Mouse (Mus musculus): ENCODE results near the gene Mdm2.

Gene Mdm2

DNA sequence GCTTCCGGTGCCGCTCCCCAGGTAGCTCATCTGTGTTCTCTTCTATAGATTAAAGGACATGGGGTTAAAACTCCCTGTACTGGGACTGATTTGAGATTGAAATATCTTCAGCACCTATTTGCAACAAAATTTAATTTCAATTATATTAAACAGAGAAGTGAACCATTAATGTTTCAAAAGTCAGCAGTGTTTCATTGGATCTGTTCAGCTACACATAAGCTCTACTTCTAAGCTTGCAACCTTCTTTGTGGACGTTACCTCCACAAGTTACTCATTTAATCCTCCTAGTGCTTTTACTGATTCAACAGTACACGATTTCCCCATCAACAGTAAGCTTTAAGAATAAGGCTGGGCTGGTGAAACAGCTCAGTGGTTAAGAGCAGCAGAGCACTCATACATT is 15.5 kb downstream of the Mdm2 start:
- DNase-seq: no peak

DNA sequence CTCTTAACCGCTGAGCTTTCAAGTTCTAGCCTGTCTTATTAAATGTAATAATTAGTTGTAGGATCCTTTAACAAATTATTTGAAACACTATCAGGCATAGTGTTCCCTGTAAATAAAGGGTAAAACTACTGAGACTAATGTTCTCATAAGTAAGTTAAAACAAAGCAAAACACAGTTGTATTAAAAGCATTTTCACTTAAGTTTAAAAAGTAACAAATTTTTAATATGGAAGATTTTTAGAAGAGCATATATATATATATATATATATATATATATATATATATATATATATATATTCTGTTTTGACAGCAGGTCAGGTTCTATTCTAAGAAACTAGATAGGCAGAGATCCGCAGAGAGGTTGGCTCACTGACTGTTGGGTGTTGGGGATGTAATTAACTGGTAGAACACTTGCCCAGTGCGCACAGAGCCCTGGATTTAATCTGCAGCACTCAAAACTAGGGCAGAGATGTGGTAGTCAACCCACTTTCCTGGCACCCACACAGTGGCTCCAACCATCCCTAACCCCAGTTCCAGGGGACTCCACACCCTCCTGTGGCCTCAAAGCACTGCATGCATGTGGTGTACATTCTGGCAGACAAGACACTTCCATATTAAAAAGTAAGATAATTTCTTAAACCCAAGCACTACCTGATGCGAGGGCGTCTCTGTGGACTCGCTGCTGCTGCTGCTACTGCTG is 16.2 kb downstream of the Mdm2 start:
- DNase-seq: no peak

DNA sequence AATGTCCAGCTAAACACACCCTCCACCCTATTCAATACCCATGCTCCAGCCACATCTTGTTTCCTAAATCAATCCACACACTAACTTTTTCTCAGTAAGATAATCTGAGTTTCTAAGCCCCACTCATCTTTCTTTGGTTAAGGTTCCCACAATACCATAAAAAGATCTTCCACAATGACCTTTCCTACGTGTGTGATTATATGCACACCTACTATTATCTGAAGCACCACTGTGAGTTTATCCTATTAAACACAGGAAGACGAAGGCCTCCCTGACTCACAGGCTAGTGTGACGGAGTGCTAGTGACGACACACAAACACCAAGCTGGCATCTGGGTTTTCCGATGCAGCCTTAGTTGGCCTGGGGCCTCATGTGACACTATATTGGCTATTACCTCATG is 17.6 kb downstream of the Mdm2 start:
- DNase-seq: no peak

DNA sequence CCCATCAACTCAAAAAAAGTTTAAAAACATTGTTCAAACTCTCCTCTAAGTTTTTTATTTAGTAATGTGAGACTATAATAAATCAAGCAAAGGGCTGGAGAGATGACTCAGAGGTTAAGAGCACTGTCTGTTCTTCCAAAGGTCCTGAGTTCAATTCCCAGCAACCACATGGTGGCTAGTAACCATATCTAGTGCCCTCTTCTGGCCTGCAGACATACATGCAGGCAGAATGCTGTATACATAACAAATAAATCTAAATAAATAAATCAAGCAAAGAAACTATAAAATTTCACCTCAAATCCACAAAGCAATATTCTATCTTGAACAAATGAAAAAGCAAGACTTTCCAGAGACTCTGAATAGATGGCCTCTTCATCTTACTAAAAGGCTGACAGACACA is 18.4 kb downstream of the Mdm2 start:
- no peak for DNase-seq

DNA sequence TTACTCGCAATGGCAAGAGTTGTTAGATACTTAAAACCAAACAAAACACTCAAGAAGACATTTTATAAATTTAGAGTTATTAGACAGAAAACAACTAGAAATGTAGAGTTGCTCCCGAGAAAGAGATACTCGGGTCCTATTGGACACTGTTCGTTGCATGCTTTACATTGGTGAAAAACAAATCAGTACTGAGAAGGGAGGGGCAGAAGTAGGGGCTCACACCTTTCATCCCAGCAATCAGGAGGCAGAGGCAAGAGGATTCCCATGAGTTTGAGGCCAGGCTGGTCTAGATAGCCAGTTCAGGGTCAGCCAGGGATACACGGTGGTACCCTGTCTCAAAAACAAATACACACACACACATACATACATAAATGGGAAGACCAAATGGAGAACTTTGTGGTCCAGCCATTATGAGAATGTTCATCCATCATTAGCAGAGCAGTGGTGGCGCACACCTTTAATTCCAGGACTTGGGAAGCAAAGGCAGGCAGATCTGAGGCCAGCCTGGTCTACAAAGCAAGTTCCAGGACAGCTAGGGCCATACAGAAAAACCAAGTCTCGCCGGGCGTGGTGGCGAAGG is 19.1 kb downstream of the Mdm2 start:
- no peak for DNase-seq

DNA sequence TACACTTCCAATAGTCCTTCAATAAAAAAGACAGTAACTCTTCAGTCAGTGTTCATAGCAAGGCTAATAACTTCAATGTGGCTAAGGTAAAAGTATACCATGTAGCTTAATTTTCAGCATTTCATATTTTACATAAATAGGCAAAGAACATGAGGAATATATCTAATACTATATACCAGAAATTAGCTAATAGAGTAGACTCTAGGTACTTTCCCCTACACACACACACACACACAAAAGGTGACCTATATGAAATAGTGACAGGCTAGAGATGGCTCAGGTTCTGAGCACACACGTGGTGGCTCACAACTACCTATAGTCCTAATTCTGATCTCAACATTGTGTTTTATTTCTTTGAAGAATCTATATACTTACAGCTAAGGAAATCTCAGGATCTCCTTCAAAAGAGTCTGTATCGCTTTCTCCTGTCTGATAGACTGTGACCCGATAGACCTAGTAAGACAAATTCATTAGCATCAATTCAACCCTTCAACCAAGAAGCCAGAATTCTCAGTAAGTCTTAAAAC is 19.7 kb downstream of the Mdm2 start:
- DNase-seq: no peak

DNA sequence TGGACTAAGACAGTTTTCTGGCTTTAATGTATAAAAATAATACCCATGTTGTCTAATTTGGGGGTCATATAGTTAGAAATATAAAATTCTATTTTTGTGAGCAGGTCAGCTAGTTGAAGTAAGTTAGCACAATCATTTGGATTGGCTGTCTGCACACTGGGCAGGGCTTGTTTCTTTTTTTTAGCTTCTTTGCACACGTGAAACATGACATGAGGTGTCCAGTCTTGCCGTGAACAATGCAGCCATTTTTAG is 20.5 kb downstream of the Mdm2 start:
- DNase-seq: no peak

DNA sequence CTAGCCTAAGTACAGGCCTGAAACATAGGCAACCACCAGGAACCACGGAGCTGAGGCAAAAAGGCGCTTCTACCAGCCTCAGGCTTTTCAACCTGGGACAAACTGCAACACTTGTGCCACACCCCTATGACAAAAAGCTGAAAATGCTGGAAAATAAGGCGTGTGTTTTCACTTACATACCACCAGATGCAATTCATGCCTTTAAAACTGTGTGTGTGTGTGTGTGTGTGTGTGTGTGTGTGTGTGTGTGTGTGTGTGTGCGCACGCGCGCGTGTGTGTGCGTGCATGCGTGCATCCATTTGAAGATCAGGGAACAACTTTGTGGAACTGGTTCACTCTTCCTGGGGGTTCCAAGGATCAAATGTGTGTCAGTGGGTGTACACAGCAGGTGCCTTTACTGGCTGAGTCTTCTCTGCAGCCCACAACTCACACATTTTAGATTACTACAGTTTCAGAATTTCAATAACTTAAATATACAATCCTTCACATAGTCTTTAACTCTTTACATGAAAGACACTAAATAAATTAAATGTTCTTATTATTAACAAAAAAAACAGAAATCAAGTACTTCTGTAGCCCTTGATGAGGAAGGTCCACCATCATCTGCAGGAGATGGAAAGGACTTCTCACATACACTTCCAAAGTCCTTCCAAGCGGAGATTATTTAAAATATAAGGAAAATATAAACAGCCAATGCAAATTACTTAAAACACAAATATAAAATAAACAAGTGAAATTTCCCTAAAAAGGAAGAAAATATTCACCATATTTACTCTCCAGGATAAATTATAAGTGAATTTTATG is 21.1 kb downstream of the Mdm2 start:
- no peak for DNase-seq

DNA sequence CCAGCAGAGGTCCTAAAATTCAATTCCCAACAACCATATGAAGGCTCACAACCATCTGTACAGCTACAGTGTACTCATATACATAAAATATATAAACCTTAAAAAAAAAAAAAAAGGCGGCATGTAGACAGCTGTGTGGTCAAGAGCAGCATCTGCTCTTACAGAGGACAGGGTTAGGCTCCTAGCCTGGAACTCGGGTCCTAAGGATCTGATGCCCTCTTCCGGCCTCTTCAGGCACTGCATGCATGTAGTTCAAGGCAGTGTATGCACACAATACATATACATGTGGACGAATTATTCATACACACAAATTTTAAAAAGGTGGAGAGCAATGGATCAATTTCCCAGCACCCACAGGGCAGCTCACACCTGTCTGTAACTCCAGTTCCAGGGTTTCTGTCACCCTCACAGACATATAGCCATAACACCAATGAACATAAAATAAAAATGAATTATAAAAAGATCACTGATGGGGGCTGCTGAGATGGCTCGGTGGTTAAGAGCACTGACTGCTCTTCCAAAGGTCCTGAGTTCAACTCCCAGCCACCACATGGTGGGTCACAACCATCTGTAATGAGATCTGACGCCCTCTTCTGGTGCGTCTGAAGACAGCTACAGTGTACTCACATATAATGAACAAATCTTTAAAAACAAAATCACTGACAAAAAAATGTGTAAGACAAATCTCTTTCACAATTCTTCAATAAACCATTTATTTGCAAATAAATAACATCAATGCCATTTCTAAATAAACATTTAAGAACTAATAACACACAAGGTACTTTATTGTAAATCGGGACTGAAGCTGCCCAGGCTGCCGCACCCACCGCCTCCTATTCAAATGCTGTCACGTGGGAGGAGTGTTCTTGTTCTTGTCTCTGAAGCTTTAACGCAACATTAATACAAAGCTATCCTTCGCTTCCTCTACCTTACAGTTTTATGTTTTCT is 22.1 kb downstream of the Mdm2 start:
- no peak for DNase-seq

DNA sequence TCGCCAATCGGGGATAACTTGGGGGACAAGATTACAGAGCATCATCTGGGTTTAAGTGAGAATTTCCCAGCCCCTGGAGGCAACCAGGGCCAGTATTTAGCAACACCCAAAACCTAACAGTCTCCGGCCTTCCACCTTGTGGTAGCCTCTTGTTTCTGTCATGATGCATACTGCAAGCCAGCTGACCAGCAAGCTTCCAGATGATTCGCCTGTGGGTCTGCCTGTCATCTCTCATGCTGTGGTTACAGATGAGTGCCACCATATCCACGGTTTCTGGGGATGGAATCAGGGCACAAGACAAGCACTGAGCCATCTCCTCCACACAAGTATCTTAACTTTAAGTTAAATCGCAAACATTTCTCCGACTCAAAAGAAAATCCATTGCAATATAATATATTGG is 23.0 kb downstream of the Mdm2 start:
- no peak for DNase-seq

DNA sequence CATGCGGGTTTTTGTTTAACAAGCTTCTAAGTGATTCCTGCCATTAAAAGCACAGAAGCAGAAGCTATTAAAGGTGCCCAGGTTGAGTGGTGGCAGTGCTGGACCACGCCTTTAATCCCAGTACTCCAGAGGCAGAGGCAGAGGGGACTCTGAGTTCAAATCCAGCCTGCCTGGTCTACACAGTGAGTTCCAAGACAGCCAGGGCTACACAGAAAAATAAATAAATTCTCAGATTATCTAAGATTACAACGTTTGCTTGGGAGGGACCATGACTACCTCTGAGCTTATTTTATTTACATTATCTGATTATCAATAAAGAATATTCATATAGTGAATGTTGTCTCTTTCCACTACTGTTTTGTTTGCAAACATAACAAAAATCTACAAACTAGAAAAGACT is 23.5 kb downstream of the Mdm2 start:
- no peak for DNase-seq

DNA sequence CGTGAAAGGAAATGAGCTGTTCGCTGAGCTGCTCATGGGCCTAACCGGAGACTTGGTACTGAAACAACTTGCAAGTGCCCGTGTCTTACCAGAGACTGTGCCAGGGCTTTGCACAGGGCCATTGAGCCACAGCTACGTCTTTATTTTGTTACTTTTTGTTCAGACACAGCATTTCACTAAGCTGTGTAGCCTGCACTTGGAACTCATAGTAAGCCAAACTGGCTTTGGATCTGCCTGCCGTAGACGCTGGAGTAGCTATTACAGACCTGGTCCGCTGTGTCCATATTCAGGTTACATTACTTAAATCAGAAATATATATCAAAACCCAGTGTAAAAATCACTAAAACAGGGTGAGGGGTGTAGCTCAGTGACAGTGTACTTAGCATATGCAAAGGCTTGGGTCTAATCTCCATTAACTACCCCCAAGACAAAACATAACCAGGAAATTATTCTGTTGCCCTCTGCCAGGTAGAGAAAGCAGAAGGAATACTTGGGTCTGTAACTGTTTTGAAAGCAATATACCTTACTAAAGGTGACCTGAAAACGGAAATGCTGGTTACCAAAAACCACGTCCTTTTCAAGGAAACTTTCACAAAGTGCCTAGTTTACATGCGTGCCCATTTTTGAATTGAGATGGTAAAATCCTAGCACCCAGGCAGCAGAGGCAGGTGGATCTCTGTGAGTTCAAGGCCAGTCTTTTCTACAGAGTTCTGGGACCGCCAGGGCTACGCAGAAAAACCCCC is 24.5 kb downstream of the Mdm2 start:
- DNase-seq: no peak

DNA sequence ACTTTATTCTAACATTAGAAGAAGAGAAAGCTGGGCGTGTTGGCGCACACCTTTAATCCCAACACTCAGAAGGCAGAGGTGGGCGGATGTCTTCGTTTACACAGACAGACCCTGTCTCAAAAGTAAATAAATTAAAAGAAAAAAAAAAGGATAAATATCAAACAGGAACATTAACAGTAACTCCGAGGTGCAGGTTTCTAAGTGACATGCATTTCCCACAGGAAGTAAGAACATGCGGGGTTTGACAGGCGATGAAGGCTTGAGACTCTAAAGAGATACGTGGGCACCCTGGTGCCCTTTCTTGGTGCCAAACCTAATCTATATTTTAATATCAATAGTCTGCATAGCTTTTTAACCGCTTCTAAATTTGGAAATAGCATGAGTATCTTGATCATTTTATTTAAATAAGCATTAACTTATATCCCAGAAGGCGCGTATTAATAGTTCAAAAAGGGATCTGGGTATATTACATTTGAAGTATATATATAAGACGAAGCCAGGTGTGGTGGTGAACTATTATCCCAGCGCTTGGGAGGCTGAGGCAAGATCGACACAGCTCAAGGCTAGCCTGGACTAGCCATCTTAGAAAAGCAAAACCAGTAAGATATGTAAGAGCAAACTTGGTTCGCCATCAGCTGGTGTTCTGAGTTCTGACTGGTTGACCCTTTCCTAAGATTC is 25.2 kb downstream of the Mdm2 start:
- no peak for DNase-seq

DNA sequence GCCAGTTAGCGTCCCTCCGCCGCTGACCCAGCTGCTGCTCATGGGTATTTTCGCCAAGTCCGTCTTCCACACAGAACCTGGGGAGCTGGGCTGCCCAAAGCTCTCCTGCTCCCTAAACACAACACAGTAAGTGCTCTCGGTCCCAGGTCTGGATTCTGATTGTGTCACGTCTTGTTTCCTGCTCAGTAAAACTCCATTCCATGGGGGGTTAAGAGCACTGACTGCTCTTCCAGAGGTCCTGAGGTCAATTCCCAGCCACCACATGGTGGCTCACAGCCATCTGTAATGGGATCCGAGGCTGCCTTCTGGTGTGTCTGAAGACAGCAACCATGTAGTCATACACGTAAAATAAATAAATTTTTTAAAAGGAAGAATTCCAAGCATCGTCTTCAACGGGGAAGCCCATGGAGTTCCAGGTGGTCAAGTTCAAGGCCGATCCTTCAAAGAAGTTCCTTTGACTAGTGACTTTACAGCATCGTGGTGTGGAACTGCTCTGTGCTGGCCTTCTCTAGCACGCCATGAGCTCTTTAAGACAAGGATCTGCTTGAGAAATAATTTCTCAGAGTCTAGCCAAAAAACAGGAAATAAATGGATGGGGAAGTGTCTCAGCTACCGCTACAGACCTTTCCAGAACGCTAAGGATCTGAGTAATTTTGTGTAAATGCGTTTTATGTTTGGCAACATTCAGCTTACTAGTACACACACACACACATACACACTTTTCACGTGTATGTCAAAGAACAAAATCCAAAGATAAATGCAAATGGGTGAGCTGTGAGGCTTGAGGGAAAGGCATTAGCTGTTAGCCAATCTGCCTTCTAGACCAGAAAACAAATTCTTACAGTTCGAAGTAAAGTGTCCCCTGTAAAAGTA is 26.0 kb downstream of the Mdm2 start:
- DNase-seq: no peak

DNA sequence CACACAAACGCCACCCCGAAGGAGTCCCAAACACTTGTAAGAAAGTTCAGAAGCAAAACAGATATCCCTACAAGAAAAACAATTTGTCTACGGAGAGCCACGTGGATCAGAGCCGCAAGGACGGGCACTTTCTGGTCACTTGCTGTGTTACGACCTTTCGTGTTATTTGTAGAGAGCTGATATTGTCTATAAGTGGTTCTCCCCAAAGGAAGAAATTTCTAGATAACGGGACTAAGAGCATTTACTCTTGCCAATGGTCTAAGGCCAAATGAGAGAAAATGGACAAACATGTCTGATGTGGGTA is 26.9 kb downstream of the Mdm2 start:
- DNase-seq: no peak

DNA sequence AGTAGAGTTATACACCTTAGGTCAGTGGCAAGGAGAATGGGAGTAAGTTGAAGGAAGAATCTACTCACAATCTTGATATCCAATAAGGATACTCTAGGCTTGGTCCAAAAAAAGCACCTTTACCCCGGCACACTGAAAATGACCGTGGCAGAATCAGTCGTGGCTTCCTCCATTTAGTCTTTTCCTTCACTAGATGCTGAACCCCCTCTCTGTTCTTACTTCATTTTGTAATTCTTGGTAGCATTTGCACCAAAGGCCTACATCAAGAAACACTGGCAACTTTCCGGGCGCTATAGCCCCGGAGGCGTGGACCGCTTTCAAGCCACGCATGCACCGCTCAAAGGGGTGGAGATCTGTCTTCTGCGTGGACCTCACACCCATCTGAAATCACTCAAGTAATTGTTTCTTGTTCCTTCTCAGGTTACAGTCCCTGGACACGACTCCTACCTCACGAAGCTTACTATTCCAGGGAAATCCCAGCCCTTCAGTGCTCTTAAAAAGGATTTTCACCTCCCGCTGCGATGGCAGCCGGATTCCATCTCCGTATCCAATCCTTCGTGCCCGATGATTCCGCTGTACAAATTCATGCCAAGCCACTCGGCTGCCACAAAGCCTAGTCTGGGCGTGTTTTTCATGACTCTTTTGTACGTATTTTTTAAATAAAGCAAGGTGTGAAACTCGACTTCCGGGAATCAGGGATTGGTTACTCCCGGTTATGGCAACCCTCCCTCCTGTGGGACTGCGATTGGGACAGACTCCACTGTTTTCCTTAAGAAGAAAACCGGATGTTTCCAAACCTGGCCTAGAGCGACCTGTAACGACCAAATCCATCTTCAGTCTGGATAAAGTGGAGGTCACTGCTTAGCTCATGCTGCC is 27.5 kb downstream of the Mdm2 start:
- no peak for DNase-seq

DNA sequence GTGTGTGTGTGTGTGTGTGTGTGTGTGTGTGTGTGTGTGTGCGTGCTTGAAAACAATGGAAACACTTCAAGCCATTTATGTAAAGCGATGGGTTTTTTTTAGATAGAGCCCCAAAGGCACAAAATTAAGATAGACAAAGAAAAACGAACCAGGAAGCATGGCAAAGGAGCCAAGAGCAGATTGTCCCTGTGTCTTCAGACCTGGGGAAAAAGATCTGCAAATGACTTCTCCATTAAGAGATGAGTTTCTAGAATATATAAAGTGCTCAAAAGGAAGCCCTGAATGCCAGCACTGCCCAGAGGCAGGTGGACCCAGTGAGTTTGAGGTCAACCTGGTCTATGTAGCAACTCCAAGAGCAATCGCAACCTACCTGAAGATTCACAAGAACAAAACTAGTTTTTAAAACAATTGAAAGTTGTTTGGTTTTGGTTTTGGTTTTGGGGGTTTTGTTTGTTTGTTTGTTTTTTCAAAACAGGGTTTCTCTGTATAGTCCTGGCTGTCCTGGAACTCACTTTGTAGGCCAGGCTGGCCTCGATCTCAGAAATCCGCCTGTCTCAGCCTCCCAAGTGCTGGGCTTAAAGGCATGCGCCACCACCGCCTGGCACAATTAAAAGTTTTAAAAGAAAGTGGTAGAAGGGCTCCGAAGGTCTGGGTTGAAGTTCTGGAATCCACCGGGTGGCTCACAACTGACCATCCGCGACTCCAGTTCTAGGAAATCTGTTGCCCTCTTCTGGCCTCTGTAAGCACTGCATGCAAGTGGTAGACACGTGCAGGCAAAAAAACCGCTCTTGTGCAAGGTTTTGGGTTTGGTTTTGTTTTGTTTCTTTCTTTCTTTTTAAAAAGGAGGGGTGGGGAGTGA is 28.3 kb downstream of the Mdm2 start:
- no peak for DNase-seq

DNA sequence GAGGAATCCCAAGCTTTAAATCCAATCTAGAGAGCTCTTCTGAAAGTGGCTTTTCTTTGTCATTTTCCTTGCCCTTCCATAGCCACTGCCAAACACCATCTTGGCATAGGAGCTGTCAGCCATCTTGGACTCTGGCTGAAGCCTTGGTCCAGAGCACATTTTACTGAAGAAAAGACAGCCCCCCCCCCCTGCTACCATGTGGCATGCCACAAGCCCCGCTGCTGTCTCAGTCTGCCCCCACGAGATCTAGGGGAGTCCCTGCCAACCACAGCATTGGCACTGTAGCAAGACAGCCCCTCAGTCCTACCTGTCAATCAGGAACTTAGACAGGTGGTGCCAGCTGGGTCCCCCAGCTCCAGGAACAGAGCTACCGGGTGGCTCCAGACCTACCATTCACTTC is 29.0 kb downstream of the Mdm2 start:
- DNase-seq: no peak
